Mouse (Mus musculus) ES-Bruce4 (cell line): ENCODE measurements around the gene Arhgef25.

Experiments
- CTCF ChIP-seq: IDR thresholded peaks from one replicate; pipeline ENCODE4 v1.8.1; 2011; ENCODE audit warnings: low read depth, low read length
- EP300 ChIP-seq: IDR thresholded peaks from 2 replicates; pipeline ENCODE4 v1.6.1; 2011; ENCODE audit warnings: low read depth, low read length; ENCODE audit not compliant: insufficient read depth
- POLR2A ChIP-seq: IDR thresholded peaks from one replicate; pipeline ENCODE4 v1.8.1; 2011; ENCODE audit warnings: low read length; ENCODE audit not compliant: insufficient read depth

DNA sequence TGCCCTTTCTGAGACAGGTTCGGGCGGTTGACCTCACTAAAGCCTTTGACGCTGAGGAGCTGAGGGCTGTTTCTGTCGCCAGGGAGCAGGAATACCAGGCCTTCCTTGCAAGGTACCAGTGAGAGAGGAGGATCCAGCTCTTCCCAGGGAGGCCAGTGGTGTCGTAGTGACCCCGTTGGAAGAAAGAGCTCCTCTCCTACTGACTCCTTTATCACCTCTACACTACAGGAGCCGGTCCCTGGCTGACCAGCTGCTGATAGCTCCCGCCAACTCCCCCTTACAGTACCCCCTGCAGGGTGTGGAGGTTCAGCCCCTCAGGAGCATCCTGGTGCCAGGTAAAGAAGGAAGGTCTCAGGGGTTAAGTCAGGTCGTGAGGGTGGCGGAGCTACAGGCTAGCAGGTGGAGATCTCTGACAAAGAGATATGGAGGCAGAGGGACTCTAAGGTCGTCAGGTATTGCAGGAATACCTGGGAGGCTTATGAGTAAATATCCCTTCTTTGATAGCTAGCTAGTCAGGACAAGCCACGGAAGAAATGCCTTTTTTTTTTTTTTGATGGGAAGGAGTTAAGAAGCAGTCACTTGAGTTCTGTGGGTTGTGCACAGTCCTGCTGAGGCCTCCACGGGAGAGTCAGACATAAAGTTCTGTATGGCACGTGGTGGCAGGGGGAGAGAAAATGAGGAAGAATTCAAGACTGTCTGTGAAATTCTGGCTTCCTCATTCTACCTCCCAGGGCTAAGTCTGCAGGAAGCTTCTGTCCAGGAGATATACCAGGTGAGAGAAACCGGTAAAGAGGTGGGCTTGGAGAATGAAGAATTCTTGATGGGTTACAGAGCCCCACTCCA, 22.9 kb downstream of the Arhgef25 start:
- TF ChIP-seq CTCF (no peak), POLR2A (no peak), EP300 (no peak)
